Mouse (Mus musculus) kidney, adult 11 months (tissue): ENCODE data around the gene Macf1.
A peak's percentile ranks its signal among the peaks of the same experiment; 100 is the strongest.

ENCODE experiments used
- DNase-seq: peaks from one replicate; pipeline ENCODE4 v3.0.0; 2022

The Macf1 gene

DNA sequence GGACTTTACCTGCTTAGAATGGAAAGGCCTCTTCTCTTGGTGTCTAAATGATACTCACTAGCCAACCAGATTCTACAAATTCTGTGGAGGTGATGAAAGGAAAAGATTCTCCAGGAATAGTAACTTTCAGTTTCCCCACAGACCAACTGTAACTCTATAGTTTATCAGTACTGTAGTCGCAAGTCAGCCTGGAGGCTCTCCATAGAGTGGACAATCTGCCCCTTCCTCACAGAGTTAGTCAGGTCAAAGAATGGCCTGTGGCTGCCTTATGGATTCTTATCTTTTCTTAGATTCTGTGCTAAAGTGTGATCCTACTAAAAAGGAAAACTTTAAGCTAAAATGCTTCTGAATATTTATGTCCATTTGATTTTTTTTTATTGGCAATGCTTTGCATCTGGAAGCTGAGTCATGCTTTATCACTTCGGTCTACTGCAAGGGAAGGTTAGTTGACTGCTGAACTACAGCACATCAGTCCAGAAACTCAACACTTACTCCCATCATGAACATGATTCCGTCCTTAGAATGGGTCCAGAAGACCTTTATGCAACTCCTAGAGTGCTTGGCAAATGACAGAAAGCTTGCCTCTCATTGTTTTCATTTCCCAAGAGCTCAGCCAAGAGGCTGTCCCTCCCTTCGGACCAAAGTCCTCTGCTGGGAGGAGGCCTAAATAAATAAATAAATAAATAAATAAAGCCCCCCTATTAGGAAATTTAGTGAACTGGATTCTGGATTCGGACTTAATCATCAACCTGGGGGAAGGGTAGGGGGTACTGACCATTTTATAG lies 256.1 kb downstream of the Macf1 start:
- DNase-seq = no peak

DNA sequence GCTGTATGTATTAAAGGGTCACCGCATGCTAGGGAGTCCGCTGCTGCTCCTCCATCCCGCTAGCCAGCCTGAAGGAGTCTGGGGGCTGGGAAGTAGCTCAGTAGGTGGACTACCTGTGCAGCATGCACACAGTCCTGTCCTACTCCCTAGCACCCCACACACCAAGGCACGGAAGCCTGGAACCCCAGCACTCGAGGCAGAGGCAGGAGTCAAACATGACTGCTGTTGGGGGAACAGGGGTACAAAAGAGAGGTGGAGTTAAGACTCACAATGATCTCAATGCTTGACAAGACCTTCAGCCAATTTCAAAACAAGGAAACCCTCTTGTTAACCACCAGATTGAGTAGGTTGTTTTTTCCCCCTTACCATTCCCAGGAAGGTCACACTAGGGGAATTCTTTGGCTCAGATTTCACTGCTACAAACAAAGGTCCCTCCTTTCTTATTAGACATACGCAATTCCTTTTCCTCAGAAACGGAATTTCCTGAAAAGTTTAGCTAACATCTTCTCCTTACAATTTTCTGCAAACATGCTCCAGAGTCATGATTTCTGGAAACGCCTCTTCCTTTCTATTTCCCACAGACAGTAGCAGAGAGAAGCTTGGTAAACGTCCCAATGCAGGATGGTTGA lies 256.8 kb downstream of the Macf1 start:
- no peak for DNase-seq

DNA sequence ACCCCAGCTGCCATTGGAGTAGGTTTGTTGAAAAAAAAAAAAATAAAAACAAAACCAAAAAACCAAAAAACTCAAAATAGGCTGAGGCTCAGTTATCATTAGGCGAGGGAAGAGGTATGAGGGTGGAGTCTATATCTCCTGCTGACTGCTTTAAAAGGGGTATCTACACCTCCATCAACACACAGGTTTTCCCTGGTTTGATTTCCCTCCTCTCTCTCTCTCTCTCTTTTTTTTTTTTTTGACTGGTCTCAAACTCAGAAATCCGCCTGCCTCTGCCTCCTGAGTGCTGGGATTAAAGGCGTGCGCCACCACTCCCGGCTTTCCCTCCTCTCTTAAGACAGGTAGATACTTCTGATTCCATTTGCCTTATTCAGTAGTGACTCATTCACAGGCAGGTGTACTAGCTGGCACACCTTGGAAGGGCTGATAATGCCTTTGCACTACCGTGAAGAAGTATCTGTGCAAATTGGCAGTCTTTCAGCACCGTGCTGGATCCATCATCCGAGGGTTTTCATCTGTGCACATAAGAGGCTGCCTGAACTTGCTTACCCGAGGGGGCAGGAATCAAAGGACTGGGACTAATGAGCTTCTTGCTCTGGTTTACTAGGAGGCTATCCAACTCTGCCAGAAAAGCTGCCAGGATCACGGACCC lies 257.6 kb downstream of the Macf1 start:
- DNase-seq = no peak

DNA sequence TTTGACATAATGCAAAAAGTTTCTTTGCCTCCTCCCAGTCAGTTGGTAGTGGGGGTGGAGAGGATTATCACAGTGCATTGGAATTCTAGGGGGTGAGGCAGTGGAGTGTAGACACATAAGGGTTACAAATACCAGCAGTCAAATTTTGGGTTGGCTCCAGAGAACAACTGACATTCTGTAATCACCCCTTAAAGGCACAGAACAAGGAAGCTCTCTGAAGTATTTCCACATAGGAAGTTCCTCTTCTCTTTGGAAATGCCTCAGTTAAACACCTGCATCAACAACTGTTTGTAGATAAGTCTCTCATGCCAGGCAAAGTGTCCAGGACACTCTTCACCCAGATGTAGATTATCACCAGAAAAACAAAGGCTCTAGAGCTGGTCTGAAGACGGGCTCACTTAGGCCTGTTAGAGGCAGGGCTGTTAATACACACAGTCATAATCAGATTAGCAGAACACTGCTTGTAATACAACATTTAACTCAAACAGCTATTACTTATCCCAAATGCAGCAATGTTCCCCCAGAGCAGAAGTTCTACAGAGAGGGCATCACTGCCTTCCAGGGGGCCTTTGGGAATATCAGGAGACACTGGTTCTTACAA lies 258.4 kb downstream of the Macf1 start:
- DNase-seq = peak; percentile 42

DNA sequence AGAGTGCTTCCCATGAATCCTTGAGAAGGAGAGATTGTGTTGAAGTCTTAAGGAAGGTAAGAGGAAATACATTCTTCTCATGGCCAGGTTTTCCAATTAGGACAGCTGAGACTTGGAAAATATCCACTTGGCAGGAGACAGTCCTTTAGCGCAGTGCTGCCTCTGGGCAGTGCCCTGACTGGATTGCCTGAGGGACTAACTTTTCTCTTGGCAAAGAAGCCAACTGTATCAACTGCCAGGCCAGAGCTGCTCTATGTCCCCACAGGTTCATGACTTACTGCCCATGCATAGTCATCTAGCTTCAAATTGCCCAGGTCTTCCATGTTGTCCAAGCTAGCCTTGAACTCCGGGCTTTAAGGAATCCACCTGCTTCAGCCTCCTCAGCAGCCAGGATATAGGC lies 260.1 kb downstream of the Macf1 start:
- DNase-seq = peak; percentile 65

DNA sequence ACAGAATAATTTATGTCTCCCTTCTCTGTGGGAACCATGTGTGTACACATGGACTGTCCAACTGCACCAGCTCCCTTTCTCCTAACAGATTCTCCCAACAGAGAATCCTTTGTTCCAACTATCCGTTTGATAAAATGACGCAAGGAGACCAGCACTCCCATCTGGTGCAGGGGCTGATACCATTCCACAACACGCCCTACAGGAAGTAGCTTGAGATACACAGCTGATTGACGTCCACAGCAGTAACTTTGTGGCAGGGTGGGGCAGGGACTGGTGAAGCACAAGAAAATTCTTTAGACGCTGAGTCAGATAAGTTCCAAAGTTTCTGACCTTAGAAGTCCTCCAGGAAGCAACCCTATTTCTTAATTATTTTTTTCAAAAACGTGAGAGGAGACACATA lies 261.3 kb downstream of the Macf1 start:
- peak; percentile 41 for DNase-seq

DNA sequence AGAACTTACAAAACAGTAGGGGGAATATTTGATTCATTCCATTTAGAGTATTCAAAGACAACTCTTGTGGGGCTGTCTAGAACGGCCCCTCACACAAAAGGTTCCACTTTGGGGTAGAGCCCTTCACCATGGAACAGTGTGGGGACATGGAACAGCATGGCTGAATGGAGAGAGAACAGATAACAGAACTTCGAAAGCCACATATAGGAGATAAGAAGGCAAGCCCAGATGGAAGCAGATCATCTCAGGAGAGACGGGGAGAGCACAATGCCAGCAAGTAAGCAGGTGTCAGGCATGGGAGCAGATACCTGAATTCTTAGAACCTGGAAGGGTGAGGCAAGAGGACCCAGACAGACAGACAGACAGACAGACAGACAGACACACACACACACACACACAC lies 266.1 kb downstream of the Macf1 start:
- no peak for DNase-seq

DNA sequence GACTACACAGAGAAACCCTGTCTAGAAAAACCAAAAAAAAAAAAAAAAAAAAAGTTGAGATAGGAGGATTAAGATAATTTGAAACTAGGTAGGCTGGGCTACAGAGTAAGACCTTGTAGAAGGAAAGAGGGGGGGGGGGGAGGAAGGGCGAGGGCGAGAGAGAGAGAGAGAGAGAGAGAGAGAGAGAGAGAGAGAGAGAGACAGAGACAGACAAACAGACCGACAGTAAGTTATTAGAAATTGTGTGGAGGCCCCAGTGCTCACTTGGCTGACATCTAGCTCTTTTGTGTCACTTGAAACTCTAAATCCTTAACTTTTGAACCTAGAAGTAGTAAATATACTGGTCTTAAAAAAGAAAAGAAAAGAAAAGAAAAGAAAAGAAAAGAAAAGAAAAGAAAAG lies 266.7 kb downstream of the Macf1 start:
- no peak for DNase-seq

DNA sequence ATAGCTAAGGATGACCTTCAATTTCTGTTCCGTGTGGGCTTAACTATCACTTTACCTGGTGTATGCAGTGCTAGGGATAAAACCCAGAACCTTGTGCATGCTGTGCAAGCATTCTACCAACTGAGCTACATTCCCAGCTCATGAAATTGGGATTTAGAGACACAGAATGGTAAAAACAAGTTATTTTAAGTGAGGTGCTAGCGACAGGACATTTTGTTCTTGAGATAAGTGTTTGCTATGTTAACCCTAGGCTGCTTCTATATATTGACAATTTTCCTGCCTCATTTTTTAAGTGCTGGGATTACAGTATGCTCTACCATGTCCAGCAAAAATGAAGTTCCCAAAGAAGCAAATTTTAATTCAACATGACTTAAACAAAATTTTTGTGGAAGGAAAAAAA lies 267.3 kb downstream of the Macf1 start:
- no peak for DNase-seq

DNA sequence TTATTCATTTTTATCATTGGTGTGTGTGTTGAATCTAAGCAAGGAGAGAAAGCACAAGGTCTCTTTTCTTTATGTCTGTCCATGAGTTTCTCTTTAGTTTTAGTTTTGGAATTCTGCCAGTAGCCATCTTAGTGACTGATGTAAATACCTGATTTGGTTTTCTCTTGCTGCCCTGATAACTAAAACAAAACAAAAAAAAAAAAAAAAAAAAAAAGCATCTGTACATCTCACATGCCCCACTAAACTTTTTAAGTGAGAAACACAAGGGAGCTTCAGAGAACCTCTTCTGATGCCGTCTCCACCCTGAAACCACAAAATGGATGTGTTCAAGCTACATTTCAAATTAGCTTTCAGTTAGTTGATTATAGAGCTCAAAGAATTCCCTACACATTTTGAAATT lies 268.6 kb downstream of the Macf1 start:
- DNase-seq = no peak

DNA sequence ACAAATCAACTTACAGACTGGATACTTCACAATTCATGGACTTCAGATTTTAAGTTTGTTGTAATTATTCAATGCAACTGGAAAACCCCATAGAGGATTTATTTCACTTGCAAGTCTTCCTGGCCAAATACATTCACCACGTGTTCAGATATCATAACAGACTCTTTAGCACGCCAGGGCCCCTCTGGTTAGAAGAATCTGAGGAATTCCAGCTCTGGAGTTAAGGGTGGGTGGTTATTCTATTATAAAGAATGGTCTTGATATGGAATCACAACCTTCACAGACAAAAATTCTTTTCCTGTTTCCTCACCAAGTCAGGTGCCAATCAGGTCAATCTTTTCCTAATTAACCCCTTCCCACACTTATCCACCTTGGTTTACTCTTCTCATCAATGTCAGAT lies 270.3 kb downstream of the Macf1 start:
- DNase-seq = no peak

DNA sequence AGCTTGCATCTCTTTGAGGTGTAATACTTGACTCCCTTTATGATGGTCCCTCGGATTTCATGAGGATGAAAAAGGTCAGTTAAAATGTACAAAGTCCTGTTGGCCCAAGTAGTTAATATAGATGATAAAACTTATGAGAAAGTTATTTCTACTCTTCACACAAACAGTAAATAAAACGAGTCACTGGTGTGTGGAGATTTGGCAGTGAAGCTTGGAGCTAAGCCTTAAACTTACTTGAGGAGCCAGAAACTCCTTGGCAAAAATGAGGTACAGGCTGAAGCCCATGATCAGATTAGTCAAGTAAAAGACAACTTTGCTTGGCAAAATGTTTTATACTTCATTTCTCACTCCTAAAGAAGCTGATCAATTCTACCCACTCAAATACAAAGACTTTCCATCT lies 271.2 kb downstream of the Macf1 start:
- DNase-seq = no peak

DNA sequence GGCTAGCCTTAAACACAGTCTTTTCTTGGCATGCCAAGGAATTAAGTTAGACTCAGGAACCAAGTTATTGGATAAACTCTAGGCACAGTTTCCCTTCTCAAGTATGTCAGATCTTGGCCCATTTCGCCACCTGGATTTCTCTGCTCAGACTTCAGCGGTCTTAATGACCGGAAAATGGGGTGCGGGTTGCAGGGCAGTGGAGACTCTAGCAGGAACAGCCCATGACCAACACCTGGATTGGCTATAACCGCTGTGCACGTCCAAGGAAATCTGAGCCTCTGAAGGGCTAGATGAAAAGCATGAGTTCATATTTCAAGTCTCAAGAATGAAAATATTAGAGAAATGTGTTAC lies 271.7 kb downstream of the Macf1 start:
- no peak for DNase-seq

DNA sequence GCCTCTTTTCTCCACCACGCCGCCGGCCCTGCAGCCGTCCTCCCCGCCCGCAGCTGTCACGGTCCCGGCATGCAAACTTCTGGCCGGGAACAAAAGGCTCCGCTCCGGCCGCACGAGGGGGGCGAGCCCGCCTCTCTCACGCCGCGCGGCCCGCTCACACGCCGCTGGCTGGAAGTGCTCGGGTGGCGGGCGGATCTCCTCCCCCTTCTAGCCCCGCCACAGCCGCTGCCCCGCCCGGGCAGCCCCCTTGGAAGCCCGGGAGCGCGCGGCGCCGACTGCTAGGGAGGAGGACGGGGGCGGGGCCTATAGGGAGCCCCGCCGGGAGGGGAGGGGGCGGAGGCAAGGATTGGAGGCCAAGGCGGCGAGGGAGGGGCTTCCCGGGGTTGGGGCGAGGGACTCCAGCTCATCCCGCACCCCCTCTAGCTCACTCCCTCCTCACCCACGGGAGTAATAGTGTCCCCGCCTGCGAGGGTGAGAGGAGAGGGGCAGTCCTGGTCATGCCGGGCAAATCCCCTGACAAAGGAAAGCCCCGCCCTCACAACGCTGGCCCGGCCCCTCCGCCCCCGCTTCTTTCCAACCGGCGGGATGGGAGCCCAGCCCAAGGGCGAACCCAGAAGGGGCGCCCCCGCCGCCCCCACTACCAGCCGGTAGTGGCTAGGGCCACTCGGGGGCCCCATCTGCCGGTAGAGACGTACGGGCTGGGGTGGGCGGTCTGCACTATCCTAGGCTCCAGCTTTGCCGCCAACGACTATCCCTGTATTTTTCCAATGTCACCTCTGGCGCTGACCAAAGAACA lies 272.2 kb downstream of the Macf1 start:
- peak; percentile 85 for DNase-seq

DNA sequence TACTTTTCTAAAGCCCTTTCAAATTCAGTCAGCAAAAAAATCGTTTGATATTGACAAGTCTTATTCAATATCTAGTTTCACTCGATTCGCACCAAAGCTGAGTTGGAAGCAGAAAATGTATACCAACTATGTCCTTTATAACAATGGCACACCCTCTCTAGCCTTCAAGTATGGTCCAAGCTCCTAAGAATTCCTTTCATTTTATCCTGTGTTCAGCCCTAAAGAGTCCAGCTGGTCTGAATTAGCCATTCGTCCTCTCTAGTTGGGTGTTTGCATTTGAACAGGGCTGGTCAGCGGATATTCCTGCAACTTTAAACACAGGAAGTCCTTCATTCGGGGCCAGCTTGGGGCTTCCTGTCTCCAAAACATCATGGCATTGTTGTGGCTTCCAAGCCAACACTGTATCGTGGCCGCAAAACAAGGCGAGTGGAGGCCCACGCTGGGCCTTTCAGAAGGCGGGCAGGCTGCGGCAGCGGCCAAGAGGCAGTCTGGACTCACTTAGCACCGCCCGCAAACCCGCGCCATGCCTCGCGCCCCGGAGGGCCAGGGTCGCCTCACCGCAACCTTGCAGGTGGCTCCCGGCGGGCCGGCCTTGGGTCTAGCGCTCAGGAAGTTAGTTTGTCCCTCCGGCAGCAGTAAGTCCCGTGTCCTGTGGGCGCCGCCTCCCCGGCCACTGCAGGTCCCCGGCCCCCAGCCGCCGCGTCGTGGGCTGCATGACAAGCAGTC lies 273.0 kb downstream of the Macf1 start:
- peak; percentile 48 for DNase-seq

DNA sequence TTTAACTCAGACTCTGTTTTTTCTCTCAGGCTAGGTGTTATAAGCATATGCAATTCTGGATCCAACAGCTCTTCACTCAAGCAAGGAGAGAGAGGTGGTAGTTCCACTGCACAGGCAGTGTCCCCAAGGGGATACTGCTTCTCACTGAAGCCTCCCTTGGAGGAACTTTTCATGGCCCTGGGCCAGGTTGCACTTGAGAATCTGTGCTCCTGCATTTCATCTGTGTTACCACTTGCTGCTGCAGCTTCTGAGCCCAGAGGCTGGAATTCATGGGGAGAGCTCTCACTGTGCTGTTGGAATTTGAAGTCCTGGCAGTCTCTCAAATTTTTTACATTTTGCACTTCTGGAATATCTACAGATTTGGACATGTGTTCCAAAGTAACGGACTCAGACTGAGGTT lies 274.4 kb downstream of the Macf1 start:
- no peak for DNase-seq

DNA sequence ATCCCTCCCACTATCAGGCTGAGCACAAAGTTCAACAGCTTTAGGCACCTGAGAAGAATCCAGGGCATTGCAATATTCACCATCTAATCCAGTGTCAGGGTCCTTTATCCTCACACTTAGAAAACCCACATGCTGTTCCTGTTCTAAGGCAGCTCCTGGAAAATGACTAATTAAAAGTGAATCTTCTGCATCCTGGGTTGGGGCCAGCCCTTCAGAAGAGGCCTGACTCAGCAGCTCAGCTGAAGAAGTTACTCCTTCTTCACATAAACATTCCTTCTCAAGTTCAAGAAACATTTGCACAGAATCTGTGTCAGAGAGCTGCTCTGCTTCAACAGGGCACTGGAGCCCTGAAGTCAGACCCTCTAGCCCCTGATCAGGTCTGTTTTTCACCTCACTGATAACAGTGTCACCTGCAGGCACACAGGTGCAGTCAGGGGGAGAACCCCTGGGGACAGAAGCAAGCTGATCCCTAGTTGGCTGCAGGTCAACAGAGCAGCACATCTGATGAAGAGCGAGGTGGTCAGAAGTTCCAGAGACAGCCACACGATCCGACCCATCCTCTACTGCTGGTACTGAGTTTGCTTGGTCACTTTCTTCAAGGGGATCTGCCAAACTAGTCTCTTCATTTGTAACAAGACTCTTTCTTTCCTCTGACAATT lies 275.0 kb downstream of the Macf1 start:
- DNase-seq = no peak

DNA sequence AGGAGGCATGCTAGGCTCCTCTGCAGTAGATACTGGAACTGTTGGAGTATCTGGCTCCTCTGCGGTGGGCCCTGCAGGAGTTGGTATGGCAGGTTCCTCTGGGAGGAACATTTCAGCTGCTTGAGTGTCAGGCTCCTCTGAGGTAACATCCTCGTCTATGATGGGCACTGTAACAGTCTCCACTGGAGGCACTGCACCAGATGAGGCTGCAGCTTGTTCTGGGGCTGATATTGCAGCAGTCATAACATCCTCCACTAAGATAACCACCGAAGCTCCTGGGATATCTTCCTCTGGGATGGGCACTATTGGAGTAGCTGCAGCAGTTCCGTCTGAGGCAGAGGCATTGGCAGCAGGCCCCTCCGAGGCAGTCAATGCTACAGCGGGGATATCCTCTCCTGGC lies 276.4 kb downstream of the Macf1 start:
- DNase-seq = no peak

DNA sequence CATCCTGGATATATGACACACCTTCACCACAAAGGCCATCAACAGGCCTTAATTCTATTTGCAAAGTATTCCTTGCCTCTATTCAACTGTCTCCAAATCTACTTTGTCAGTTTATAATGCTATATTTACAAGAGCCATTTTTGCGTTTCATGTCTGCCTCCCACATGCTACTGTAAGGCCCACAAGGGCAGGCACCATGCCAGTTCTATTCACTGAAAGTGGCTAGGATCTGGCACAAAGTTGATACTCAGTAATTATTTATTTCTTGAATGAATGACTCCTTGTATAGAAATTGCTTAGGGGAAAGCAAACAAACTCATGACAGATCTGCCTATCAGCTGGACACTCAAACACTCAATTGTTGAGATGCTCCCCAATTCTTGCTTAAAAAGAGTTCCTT lies 280.1 kb downstream of the Macf1 start:
- no peak for DNase-seq

DNA sequence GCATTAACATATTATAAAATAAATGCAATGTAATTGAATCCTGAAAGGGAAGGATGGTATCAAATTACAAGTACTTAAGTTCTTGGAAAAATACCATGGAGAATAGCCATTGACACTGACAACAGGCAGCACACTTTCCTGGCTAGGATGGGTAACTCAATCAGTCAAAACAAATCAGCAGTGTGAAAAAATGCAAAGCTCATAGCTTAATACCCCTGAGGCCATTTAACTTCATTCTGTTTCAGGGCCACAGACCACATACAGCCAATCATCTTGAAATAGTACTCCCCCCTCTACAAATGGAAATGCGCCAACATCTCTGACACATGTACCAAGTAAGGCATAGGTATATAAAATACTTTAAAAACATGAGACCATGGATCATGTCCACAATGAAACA lies 281.9 kb downstream of the Macf1 start:
- no peak for DNase-seq

DNA sequence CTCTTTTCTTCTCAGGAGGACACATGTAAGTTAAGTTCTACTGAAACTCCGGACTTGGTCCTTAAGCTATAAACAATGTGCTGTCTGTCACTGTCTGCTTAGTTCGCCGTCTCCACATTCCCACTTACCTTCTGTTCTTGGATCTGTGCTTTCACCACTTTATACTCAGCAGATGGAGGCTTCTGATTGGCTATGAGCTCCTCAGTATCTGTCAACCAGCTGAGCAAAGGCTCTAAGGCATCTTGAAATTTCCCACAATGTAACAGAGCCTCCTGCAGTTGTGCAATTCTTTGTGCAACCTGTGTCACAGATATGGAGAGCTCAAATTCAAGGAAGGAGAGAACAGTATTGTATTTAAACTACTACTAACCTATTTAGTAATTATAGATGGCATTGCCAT lies 282.9 kb downstream of the Macf1 start:
- no peak for DNase-seq
